Mouse (Mus musculus): ENCODE data around the gene Parva. TPM values are rescaled to one million over a fixed set of nuclear protein-coding genes. Genes with fewer than 3 reads are reported as not detected.

Gene Parva
- polyA plus RNA-seq, 1 experiment, result 78.3 TPM

DNA sequence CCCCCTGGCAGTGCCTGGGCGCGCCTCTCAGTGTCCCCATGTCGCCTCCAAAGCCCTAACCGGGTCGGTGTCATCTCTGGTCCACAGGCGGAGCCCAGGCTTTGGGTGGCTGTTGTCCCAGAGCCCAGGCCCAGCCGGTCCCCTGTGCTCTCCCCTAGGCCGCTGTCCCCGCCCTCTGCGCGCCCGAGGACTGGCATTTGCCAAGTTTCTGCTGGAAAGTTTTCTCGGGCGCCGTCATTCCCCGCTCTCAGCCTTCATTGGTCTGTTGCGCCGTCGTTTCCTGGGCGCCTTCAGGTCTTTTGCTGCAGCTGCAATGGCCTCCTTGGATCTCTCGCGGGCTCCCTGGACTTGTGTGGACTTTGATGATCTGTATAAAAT is 842 bp downstream of the Parva start:
- TF ChIP-seq MYOD1 (IDR thresholded peaks at IDR 0.05; ENCODE audit: control insufficient read depth in 1 of 3, insufficient read length in 2 of 3, low read depth in 2 of 3), result no peak
- TF ChIP-seq TCF3 (IDR thresholded peaks at IDR 0.05; ENCODE audit: insufficient read length, low read depth), result no peak
- TF ChIP-seq MAX (IDR thresholded peaks at IDR 0.05; ENCODE audit: low read depth), result no peak
- TF ChIP-seq USF1 (IDR thresholded peaks at IDR 0.05; ENCODE audit: low read depth), result no peak
- no peak for TF ChIP-seq CEBPB (IDR thresholded peaks at IDR 0.05; ENCODE audit: insufficient read depth, poor library complexity, severe bottlenecking)
- TF ChIP-seq SRF (IDR thresholded peaks at IDR 0.05; ENCODE audit: control insufficient read depth, insufficient read length, low read depth), result no peak
- TF ChIP-seq POLR2A (IDR thresholded peaks at IDR 0.05; ENCODE audit: insufficient read length, low read depth), result peak; percentile 56
- peak; percentile 60 for TF ChIP-seq POLR2AphosphoS2 (IDR thresholded peaks at IDR 0.05; ENCODE audit: insufficient read length, low read depth)
- no peak for TF ChIP-seq MYOG (IDR thresholded peaks at IDR 0.05; ENCODE audit: control insufficient read depth in 1 of 3, insufficient read depth in 1 of 3, insufficient read length in 2 of 3, low read depth in 2 of 3)
- TF ChIP-seq E2F4 (IDR thresholded peaks at IDR 0.05; ENCODE audit: insufficient read depth), result peak; percentile 17
- TF ChIP-seq REST (IDR thresholded peaks at IDR 0.05; ENCODE audit: insufficient read depth, insufficient read length), result no peak
- TF ChIP-seq TCF12 (IDR thresholded peaks at IDR 0.05; ENCODE audit: insufficient read depth, poor library complexity, severe bottlenecking), result no peak
- peaks cover 19% of the 10 kb centered on the region for H3K79me2 ChIP-seq (ENCODE audit: control insufficient read depth, insufficient read depth)
- no peaks in the 10 kb centered on the region for H3K36me3 ChIP-seq (ENCODE audit: control insufficient read depth, insufficient read depth)
- no peaks in the 10 kb centered on the region for H3K27me3 ChIP-seq (ENCODE audit: control insufficient read depth, insufficient read depth, insufficient read length)
- H3K4me2 ChIP-seq (ENCODE audit: low read depth), result peak overlapping the region; percentile 90
- H3K4me3 ChIP-seq, result peak overlapping the region; percentile 74
- peak overlapping the region; percentile 64 for H3ac ChIP-seq (ENCODE audit: control insufficient read depth, insufficient read length)

DNA sequence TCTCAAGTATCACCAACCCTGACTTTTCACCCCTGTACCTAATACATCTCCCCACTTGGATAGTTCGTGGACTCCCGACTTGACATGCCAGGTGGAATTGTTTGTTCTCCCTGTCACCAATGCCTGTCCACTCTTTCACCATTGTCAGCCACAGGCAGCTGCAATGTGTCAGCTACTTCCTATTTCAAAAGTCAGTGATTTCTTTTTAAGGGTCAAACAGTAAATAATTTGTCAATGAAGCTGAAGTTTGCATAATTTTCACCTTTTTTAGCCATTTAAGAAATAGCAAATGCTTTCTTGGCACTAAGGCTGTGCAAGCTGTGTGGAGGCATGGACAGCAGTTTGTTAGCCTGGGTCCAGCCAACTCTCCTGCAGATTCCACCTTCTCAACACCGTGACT is 12.5 kb downstream of the Parva start:
- H3K79me2 ChIP-seq (ENCODE audit: control insufficient read depth, insufficient read depth), result peaks cover 94% of the 10 kb centered on the region

DNA sequence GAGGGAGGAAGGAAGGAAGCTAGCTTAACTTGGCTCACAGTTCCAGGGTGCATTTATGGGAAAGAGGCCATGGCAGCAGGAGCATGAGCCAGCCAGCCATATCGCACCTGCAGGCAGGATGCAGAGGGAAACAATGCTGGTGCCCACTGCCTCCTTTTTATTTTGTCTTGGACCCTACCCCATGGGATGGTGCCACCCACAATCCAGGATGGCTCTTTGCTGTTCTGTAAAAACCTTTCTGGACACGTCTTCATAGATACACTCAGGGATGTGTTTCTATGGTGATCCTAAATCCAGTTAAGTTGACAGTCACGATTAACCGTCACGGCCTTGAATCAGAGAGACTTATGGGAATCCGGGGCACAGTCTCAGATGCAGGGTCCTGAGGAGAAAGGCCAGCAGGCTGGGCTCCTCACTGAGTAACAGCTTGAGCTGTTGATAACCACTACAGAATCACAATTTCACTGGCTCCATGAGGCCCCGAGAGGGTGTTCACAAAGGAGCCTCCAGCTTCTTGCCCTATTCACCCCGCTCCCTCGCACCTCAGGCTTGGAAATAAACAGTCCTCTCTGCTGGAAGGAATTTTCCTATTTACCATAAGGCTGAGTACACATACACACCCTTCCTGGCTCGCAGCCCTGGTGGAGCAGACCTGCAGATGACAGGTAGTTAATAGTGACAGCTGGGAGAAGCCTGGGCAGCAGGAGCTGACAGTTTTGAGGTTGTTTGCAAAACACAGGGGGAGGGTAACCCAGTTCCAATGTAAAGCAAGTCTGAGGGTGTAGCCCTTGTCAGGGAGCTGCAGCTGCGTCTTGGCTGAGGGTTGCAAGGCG is 17.1 kb downstream of the Parva start:
- H3K4me2 ChIP-seq (ENCODE audit: low read depth), result no peak overlapping the region
- TF ChIP-seq MYOD1 (IDR thresholded peaks at IDR 0.05; ENCODE audit: control insufficient read depth in 1 of 3, insufficient read length in 2 of 3, low read depth in 2 of 3) (no peak), MAX (IDR thresholded peaks at IDR 0.05; ENCODE audit: low read depth) (no peak), REST (IDR thresholded peaks at IDR 0.05; ENCODE audit: insufficient read depth, insufficient read length) (no peak), SRF (IDR thresholded peaks at IDR 0.05; ENCODE audit: control insufficient read depth, insufficient read length, low read depth) (no peak), TCF3 (IDR thresholded peaks at IDR 0.05; ENCODE audit: insufficient read length, low read depth) (no peak), USF1 (IDR thresholded peaks at IDR 0.05; ENCODE audit: low read depth) (no peak), TCF12 (IDR thresholded peaks at IDR 0.05; ENCODE audit: insufficient read depth, poor library complexity, severe bottlenecking) (no peak), POLR2AphosphoS2 (IDR thresholded peaks at IDR 0.05; ENCODE audit: insufficient read length, low read depth) (no peak), MYOG (IDR thresholded peaks at IDR 0.05; ENCODE audit: control insufficient read depth in 1 of 3, insufficient read depth in 1 of 3, insufficient read length in 2 of 3, low read depth in 2 of 3) (no peak), POLR2A (IDR thresholded peaks at IDR 0.05; ENCODE audit: insufficient read length, low read depth) (no peak), CEBPB (IDR thresholded peaks at IDR 0.05; ENCODE audit: insufficient read depth, poor library complexity, severe bottlenecking) (no peak), E2F4 (IDR thresholded peaks at IDR 0.05; ENCODE audit: insufficient read depth) (no peak)

More for the DNA sequence above, 12.5 kb downstream of the Parva start:
- no peaks in the 10 kb centered on the region for H3K36me3 ChIP-seq (ENCODE audit: control insufficient read depth, insufficient read depth)
- no peak overlapping the region for H3ac ChIP-seq (ENCODE audit: control insufficient read depth, insufficient read length)
- H3K4me3 ChIP-seq, result no peak overlapping the region
- no peak overlapping the region for H3K4me2 ChIP-seq (ENCODE audit: low read depth)
- no peaks in the 10 kb centered on the region for H3K27me3 ChIP-seq (ENCODE audit: control insufficient read depth, insufficient read depth, insufficient read length)
- TF ChIP-seq TCF3 (IDR thresholded peaks at IDR 0.05; ENCODE audit: insufficient read length, low read depth) (no peak), POLR2AphosphoS2 (IDR thresholded peaks at IDR 0.05; ENCODE audit: insufficient read length, low read depth) (no peak), E2F4 (IDR thresholded peaks at IDR 0.05; ENCODE audit: insufficient read depth) (no peak), TCF12 (IDR thresholded peaks at IDR 0.05; ENCODE audit: insufficient read depth, poor library complexity, severe bottlenecking) (no peak), MYOG (IDR thresholded peaks at IDR 0.05; ENCODE audit: control insufficient read depth in 1 of 3, insufficient read depth in 1 of 3, insufficient read length in 2 of 3, low read depth in 2 of 3) (no peak), REST (IDR thresholded peaks at IDR 0.05; ENCODE audit: insufficient read depth, insufficient read length) (no peak), CEBPB (IDR thresholded peaks at IDR 0.05; ENCODE audit: insufficient read depth, poor library complexity, severe bottlenecking) (no peak), SRF (IDR thresholded peaks at IDR 0.05; ENCODE audit: control insufficient read depth, insufficient read length, low read depth) (no peak), MAX (IDR thresholded peaks at IDR 0.05; ENCODE audit: low read depth) (no peak), USF1 (IDR thresholded peaks at IDR 0.05; ENCODE audit: low read depth) (no peak), MYOD1 (IDR thresholded peaks at IDR 0.05; ENCODE audit: control insufficient read depth in 1 of 3, insufficient read length in 2 of 3, low read depth in 2 of 3) (no peak), POLR2A (IDR thresholded peaks at IDR 0.05; ENCODE audit: insufficient read length, low read depth) (no peak)

DNA sequence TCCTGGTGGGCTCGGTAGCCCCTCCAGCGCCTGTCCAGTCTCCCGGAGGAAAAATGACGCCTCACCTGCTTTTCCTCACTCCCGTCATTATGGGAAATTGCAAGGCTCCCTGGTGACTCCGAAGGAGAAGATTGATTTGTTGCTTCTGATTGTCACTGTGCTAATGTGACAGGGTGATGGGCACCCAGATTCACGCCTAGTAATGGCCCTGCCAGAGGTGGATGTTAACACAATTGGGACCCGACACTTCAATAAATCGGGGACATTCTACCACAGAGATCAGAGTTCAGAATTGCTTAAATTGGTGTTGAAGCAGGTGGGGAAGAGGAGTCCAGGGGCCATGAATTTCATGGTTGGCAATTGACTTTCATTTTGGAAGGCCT is 17.7 kb downstream of the Parva start:
- Histone ChIP-seq H3ac (ENCODE audit: control insufficient read depth, insufficient read length) (no peak overlapping the region), H3K36me3 (ENCODE audit: control insufficient read depth, insufficient read depth) (no peaks in the 10 kb centered on the region), H3K79me2 (ENCODE audit: control insufficient read depth, insufficient read depth) (peaks cover 91% of the 10 kb centered on the region), H3K4me2 (ENCODE audit: low read depth) (no peak overlapping the region), H3K27me3 (ENCODE audit: control insufficient read depth, insufficient read depth, insufficient read length) (no peaks in the 10 kb centered on the region), H3K4me3 (no peak overlapping the region)
- TF ChIP-seq MYOD1 (IDR thresholded peaks at IDR 0.05; ENCODE audit: control insufficient read depth in 1 of 3, insufficient read length in 2 of 3, low read depth in 2 of 3) (no peak), E2F4 (IDR thresholded peaks at IDR 0.05; ENCODE audit: insufficient read depth) (no peak), MYOG (IDR thresholded peaks at IDR 0.05; ENCODE audit: control insufficient read depth in 1 of 3, insufficient read depth in 1 of 3, insufficient read length in 2 of 3, low read depth in 2 of 3) (no peak), TCF3 (IDR thresholded peaks at IDR 0.05; ENCODE audit: insufficient read length, low read depth) (no peak), REST (IDR thresholded peaks at IDR 0.05; ENCODE audit: insufficient read depth, insufficient read length) (no peak), SRF (IDR thresholded peaks at IDR 0.05; ENCODE audit: control insufficient read depth, insufficient read length, low read depth) (no peak), USF1 (IDR thresholded peaks at IDR 0.05; ENCODE audit: low read depth) (no peak), POLR2A (IDR thresholded peaks at IDR 0.05; ENCODE audit: insufficient read length, low read depth) (no peak), CEBPB (IDR thresholded peaks at IDR 0.05; ENCODE audit: insufficient read depth, poor library complexity, severe bottlenecking) (no peak), TCF12 (IDR thresholded peaks at IDR 0.05; ENCODE audit: insufficient read depth, poor library complexity, severe bottlenecking) (no peak), MAX (IDR thresholded peaks at IDR 0.05; ENCODE audit: low read depth) (no peak), POLR2AphosphoS2 (IDR thresholded peaks at IDR 0.05; ENCODE audit: insufficient read length, low read depth) (no peak)

More for the DNA sequence above, 17.1 kb downstream of the Parva start:
- Histone ChIP-seq H3K79me2 (ENCODE audit: control insufficient read depth, insufficient read depth) (peaks cover 91% of the 10 kb centered on the region), H3K36me3 (ENCODE audit: control insufficient read depth, insufficient read depth) (no peaks in the 10 kb centered on the region), H3ac (ENCODE audit: control insufficient read depth, insufficient read length) (no peak overlapping the region), H3K27me3 (ENCODE audit: control insufficient read depth, insufficient read depth, insufficient read length) (no peaks in the 10 kb centered on the region), H3K4me3 (no peak overlapping the region)
